Mouse (Mus musculus) MEL (cell line): Measurements from ENCODE around the gene Otof.

Source experiments
- CHD2 ChIP-seq: IDR thresholded peaks from 2 replicates; pipeline ENCODE4 v1.6.1; 2011; ENCODE audit warnings: low read length, improper control_type of control experiment
- CTCF ChIP-seq, 3 experiments: IDR thresholded peaks in 2 of 3; conservative IDR thresholded peaks in 1 of 3; 2 replicates each; pipeline ENCODE4 v1.5.1; 2011 to 2012; ENCODE audit warnings: low read length in 3 of 3, low read depth in 2 of 3, mild to moderate bottlenecking in 2 of 3, improper control_type of control experiment in 1 of 3, inconsistent platforms in 1 of 3, mixed read lengths in 1 of 3, moderate library complexity in 1 of 3; ENCODE audit not compliant: control insufficient read depth in 1 of 3, insufficient read depth in 1 of 3, poor library complexity in 1 of 3, severe bottlenecking in 1 of 3
- E2F4 ChIP-seq: IDR thresholded peaks from 2 replicates; pipeline ENCODE4 v1.6.1; 2011; ENCODE audit warnings: low read depth, low read length, improper control_type of control experiment, borderline replicate concordance
- ETS1 ChIP-seq: IDR thresholded peaks from 2 replicates; pipeline ENCODE4 v1.6.1; 2012; ENCODE audit warnings: low read depth, mild to moderate bottlenecking, inconsistent platforms, low read length, improper control_type of control experiment, moderate library complexity
- MAX ChIP-seq: IDR thresholded peaks from 2 replicates; pipeline ENCODE4 v1.6.1; 2011; ENCODE audit warnings: low read length, improper control_type of control experiment
- NRF1 ChIP-seq: IDR thresholded peaks from 2 replicates; pipeline ENCODE4 v1.6.1; 2014; ENCODE audit warnings: low read depth, mild to moderate bottlenecking, inconsistent platforms, low read length, improper control_type of control experiment, moderate library complexity; ENCODE audit not compliant: poor library complexity, insufficient read depth, severe bottlenecking
- POLR2A ChIP-seq, 2 experiments: IDR thresholded peaks; 2 replicates each; pipeline ENCODE4 v1.6.1; 2011 to 2012; ENCODE audit warnings: low read length in 2 of 2, mild to moderate bottlenecking in 2 of 2, control low read depth in 1 of 2, improper control_type of control experiment in 1 of 2, low read depth in 1 of 2, moderate library complexity in 1 of 2; ENCODE audit not compliant: control insufficient read depth in 1 of 2, insufficient read depth in 1 of 2, poor library complexity in 1 of 2
- TAL1 ChIP-seq: IDR thresholded peaks from 2 replicates; pipeline ENCODE4 v1.6.1; 2012; ENCODE audit warnings: mild to moderate bottlenecking, inconsistent platforms, low read length, moderate library complexity, mixed read lengths
- TCF12 ChIP-seq: IDR thresholded peaks from 2 replicates; pipeline ENCODE4 v1.6.1; 2014; ENCODE audit warnings: low read depth, mild to moderate bottlenecking, inconsistent platforms, low read length, improper control_type of control experiment, moderate library complexity

- TF ChIP-seq CTCF (IDR thresholded peaks at IDR 0.05 in 2 of 3, conservative IDR thresholded peaks at IDR 0.05 in 1 of 3; ENCODE audit: control insufficient read depth in 1 of 3, insufficient read depth in 1 of 3, low read depth in 2 of 3, low read length in 3 of 3, poor library complexity in 1 of 3, severe bottlenecking in 1 of 3) = no peak
- TF ChIP-seq POLR2A (IDR thresholded peaks at IDR 0.05; ENCODE audit: control insufficient read depth in 1 of 2, insufficient read depth in 1 of 2, low read depth in 1 of 2, low read length in 2 of 2, poor library complexity in 1 of 2) = no peak
- TF ChIP-seq CHD2 = no peak
- TF ChIP-seq MAX = no peak
- TF ChIP-seq ETS1 = no peak
- no peak for TF ChIP-seq TCF12
- TF ChIP-seq NRF1 = no peak
- no peak for TF ChIP-seq E2F4
- TF ChIP-seq TAL1 = no peak
Observed at GRCm38 (mm10) chr5:30497299-30497698, 35.6 kb upstream of the Otof start.
